Mouse (Mus musculus): ENCODE results near the gene Slc16a13.

DNA sequence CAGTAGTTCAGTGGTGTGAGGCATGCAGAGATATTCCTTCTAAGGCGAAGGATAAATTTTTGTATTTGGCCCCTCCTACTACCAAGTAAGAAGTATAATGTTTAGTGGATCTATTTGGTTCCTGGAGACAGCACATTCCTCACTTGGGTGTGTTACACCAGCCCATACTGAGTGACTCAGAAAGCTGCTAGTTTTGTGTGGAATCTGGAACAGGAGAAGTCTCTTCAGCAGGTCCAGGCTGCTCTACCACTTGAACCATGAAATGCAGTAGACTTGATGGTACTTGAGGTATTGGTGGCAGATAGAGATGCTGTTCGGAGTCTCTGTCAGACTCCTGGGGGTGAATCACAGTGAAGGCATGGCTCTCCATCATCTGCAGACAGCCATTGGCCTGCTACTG is 10.2 kb downstream of the Slc16a13 start:
- no peak for TF ChIP-seq CTCF (IDR thresholded peaks at IDR 0.05; ENCODE audit: low read depth, low read length)
- no peak for TF ChIP-seq TAL1 (conservative IDR thresholded peaks at IDR 0.05; ENCODE audit: low read depth, low read length)
